Mouse (Mus musculus): ENCODE results near the gene Alyref2. TPM values are rescaled to one million over a fixed set of nuclear protein-coding genes. Genes with fewer than 3 reads are reported as not detected.
A peak's percentile ranks its signal among the peaks of the same experiment; 100 is the strongest.
"Not testable (repeated sequence)": the region's sequence is repeated elsewhere in the genome, so short reads cannot be mapped to it uniquely, and the experiment has no call there.

Alyref2 gene
- polyA plus RNA-seq, 1 experiment from 2014 or later = 8.4 TPM

- Histone ChIP-seq H3K9ac (replicated peaks) (no peak overlapping the region), H3K27ac (ENCODE audit: low read depth) (no peak overlapping the region), H3K4me3 (ENCODE audit: low read depth, low read length) (no peak overlapping the region), H3K27me3 (ENCODE audit: insufficient read depth, low read length) (no peaks in the 10 kb centered on the region), H3K4me1 (ENCODE audit: insufficient read depth) (peaks cover 2% of the 10 kb centered on the region; the same call in 1 of the 2 replicates), H3K9me3 (ENCODE audit: low read length) (no peaks in the 10 kb centered on the region), H3K36me3 (replicated peaks; ENCODE audit: insufficient read depth, low read length) (peaks cover 11% of the 10 kb centered on the region), H3K4me2 (ENCODE audit: low read depth, low read length) (no peak overlapping the region)
- TF ChIP-seq CTCF (IDR thresholded peaks at IDR 0.05; ENCODE audit: low read depth) (no peak), EP300 (IDR thresholded peaks at IDR 0.05; ENCODE audit: low read depth) (no peak)
- DNase-seq (no peak), ATAC-seq (peak; percentile 21; the same call in 1 of the 2 replicates)
- 72% methylated on average over 5 of the region's 5 CpGs for WGBS (ENCODE audit: insufficient replicate concordance)
These were observed 37.4 kb upstream of the Alyref2 start for GRCm38 (mm10) chr1:171465749-171466412.

GRCm38 (mm10) chr1:171466565-171466964 lies 36.7 kb upstream of the Alyref2 start:
- 36% methylated on average over 4 of the region's 4 CpGs for WGBS (ENCODE audit: insufficient replicate concordance)
- Histone ChIP-seq H3K36me3 (replicated peaks; ENCODE audit: insufficient read depth, low read length) (peaks cover 7% of the 10 kb centered on the region), H3K27ac (ENCODE audit: low read depth) (0 out of 2 replicates have a peak overlapping the region, but pooled peaks have one; percentile 7), H3K4me3 (ENCODE audit: low read depth, low read length) (0 out of 2 replicates have a peak overlapping the region, but pooled peaks have one; percentile 5), H3K9me3 (ENCODE audit: low read length) (no peaks in the 10 kb centered on the region), H3K27me3 (ENCODE audit: insufficient read depth, low read length) (no peaks in the 10 kb centered on the region), H3K9ac (replicated peaks) (no peak overlapping the region), H3K4me2 (ENCODE audit: low read depth, low read length) (no peak overlapping the region), H3K4me1 (ENCODE audit: insufficient read depth) (peaks cover 2% of the 10 kb centered on the region; the same call in 1 of the 2 replicates)
- TF ChIP-seq CTCF (IDR thresholded peaks at IDR 0.05; ENCODE audit: low read depth) (no peak), EP300 (IDR thresholded peaks at IDR 0.05; ENCODE audit: low read depth) (no peak)
- ATAC-seq = no peak
- no peak for DNase-seq

- WGBS (ENCODE audit: insufficient replicate concordance) = 68% methylated on average over 3 of the region's 3 CpGs
- Histone ChIP-seq H3K4me2 (ENCODE audit: low read depth, low read length) (no peak overlapping the region), H3K27ac (ENCODE audit: low read depth) (no peak overlapping the region), H3K4me3 (ENCODE audit: low read depth, low read length) (no peak overlapping the region), H3K9me3 (ENCODE audit: low read length) (no peaks in the 10 kb centered on the region), H3K36me3 (replicated peaks; ENCODE audit: insufficient read depth, low read length) (no peaks in the 10 kb centered on the region), H3K9ac (replicated peaks) (no peak overlapping the region), H3K27me3 (ENCODE audit: insufficient read depth, low read length) (no peaks in the 10 kb centered on the region), H3K4me1 (ENCODE audit: insufficient read depth) (peaks cover 2% of the 10 kb centered on the region; the same call in 1 of the 2 replicates)
- no peak for TF ChIP-seq EP300 (IDR thresholded peaks at IDR 0.05; ENCODE audit: low read depth)
- no peak for TF ChIP-seq CTCF (IDR thresholded peaks at IDR 0.05; ENCODE audit: low read depth)
- DNase-seq (no peak), ATAC-seq (no peak)
These were observed 33.6 kb upstream of the Alyref2 start for GRCm38 (mm10) chr1:171469678-171470077.

- H3K4me3 ChIP-seq (ENCODE audit: low read depth, low read length) = no peak overlapping the region
- H3K9me3 ChIP-seq (ENCODE audit: low read length) = no peaks in the 10 kb centered on the region
- H3K9ac ChIP-seq (replicated peaks) = no peak overlapping the region
- TF ChIP-seq EP300 (IDR thresholded peaks at IDR 0.05; ENCODE audit: low read depth) (no peak), CTCF (IDR thresholded peaks at IDR 0.05; ENCODE audit: low read depth) (peak; percentile 92)
- no peak for ATAC-seq
- WGBS (ENCODE audit: insufficient replicate concordance) = 20% methylated on average over 7 of the region's 7 CpGs
- no peak overlapping the region for H3K27ac ChIP-seq (ENCODE audit: low read depth)
- 0 out of 2 replicates have a peak overlapping the region, but pooled peaks have one; percentile 8 for H3K4me2 ChIP-seq (ENCODE audit: low read depth, low read length)
- H3K4me1 ChIP-seq (ENCODE audit: insufficient read depth) = peaks cover 2% of the 10 kb centered on the region; the same call in 1 of the 2 replicates
- H3K36me3 ChIP-seq (replicated peaks; ENCODE audit: insufficient read depth, low read length) = no peaks in the 10 kb centered on the region
- no peaks in the 10 kb centered on the region for H3K27me3 ChIP-seq (ENCODE audit: insufficient read depth, low read length)
- DNase-seq = peak; percentile 71
These were observed 32.9 kb upstream of the Alyref2 start for GRCm38 (mm10) chr1:171470371-171470871.

GRCm38 (mm10) chr1:171470896-171471295 lies 32.4 kb upstream of the Alyref2 start:
- no peak overlapping the region for H3K4me2 ChIP-seq (ENCODE audit: low read depth, low read length)
- DNase-seq = no peak
- H3K27ac ChIP-seq (ENCODE audit: low read depth) = no peak overlapping the region
- peaks cover 2% of the 10 kb centered on the region; the same call in 1 of the 2 replicates for H3K4me1 ChIP-seq (ENCODE audit: insufficient read depth)
- H3K36me3 ChIP-seq (replicated peaks; ENCODE audit: insufficient read depth, low read length) = no peaks in the 10 kb centered on the region
- no peaks in the 10 kb centered on the region for H3K9me3 ChIP-seq (ENCODE audit: low read length)
- WGBS (ENCODE audit: insufficient replicate concordance) = 53% methylated on average over 5 of the region's 5 CpGs
- H3K27me3 ChIP-seq (ENCODE audit: insufficient read depth, low read length) = no peaks in the 10 kb centered on the region
- no peak for TF ChIP-seq EP300 (IDR thresholded peaks at IDR 0.05; ENCODE audit: low read depth)
- no peak for TF ChIP-seq CTCF (IDR thresholded peaks at IDR 0.05; ENCODE audit: low read depth)
- H3K9ac ChIP-seq (replicated peaks) = no peak overlapping the region
- no peak overlapping the region for H3K4me3 ChIP-seq (ENCODE audit: low read depth, low read length)
- no peak for ATAC-seq

GRCm38 (mm10) chr1:171471452-171471851 lies 31.8 kb upstream of the Alyref2 start:
- ATAC-seq = no peak
- no peak overlapping the region for H3K9ac ChIP-seq (replicated peaks)

GRCm38 (mm10) chr1:171471941-171472340 lies 31.3 kb upstream of the Alyref2 start:
- WGBS (ENCODE audit: insufficient replicate concordance) = 82% methylated on average over 7 of the region's 8 CpGs
- H3K4me2 ChIP-seq (ENCODE audit: low read depth, low read length) = not testable (repeated sequence)

More at GRCm38 (mm10) chr1:171471452-171471851, 31.8 kb upstream of the Alyref2 start:
- Histone ChIP-seq H3K9me3 (ENCODE audit: low read length) (no peaks in the 10 kb centered on the region), H3K4me2 (ENCODE audit: low read depth, low read length) (no peak overlapping the region), H3K4me3 (ENCODE audit: low read depth, low read length) (no peak overlapping the region), H3K27ac (ENCODE audit: low read depth) (no peak overlapping the region), H3K4me1 (ENCODE audit: insufficient read depth) (peaks cover 2% of the 10 kb centered on the region; the same call in 1 of the 2 replicates), H3K27me3 (ENCODE audit: insufficient read depth, low read length) (no peaks in the 10 kb centered on the region), H3K36me3 (replicated peaks; ENCODE audit: insufficient read depth, low read length) (no peaks in the 10 kb centered on the region)
- WGBS (ENCODE audit: insufficient replicate concordance) = 85% methylated on average over 1 of the region's 1 CpGs
- TF ChIP-seq EP300 (IDR thresholded peaks at IDR 0.05; ENCODE audit: low read depth) = no peak
- no peak for TF ChIP-seq CTCF (IDR thresholded peaks at IDR 0.05; ENCODE audit: low read depth)
- DNase-seq = no peak

More at GRCm38 (mm10) chr1:171471941-171472340, 31.3 kb upstream of the Alyref2 start:
- H3K36me3 ChIP-seq (replicated peaks; ENCODE audit: insufficient read depth, low read length); H3K4me1 ChIP-seq (ENCODE audit: insufficient read depth); H3K27me3 ChIP-seq (ENCODE audit: insufficient read depth, low read length); H3K4me3 ChIP-seq (ENCODE audit: low read depth, low read length); DNase-seq; H3K27ac ChIP-seq (ENCODE audit: low read depth); ATAC-seq; H3K9ac ChIP-seq (replicated peaks); H3K9me3 ChIP-seq (ENCODE audit: low read length): not testable (repeated sequence)

Measured in liver, postnatal 0 days (tissue).